Mouse (Mus musculus) monocyte, adult 5-6 weeks (primary cell): Measurements from ENCODE around the gene Slc6a2. TPM values are rescaled to one million over a fixed set of nuclear protein-coding genes. Genes with fewer than 3 reads are reported as not detected.

Experiments used
- ATAC-seq: fragments of 153-309, 156-312 bp; replicated peaks from 2 replicates; pipeline ENCODE4 v1.8.0; 2017; ENCODE audit warnings: mild to moderate bottlenecking; ENCODE audit not compliant: low TSS enrichment, insufficient number of reproducible peaks, severe bottlenecking, poor library complexity, low FRiP score
- total RNA-seq: library from RNA; stranded (forward); fragments of 200-1000, 200-491, 200-594 nt; gene quantifications from 3 replicates; pipeline ENCODE4 v1.2.3, GENCODE M21; 2017

Slc6a2 gene
- total RNA-seq, 1 experiment from 2014 or later, result 0.19 TPM

GRCm38 (mm10) chr8:93012226-93012625 is 52.3 kb downstream of the Slc6a2 start:
- no peak for ATAC-seq

- no peak for ATAC-seq
Observed at GRCm38 (mm10) chr8:93014300-93014699, 54.4 kb downstream of the Slc6a2 start.

- no peak for ATAC-seq
Observed at GRCm38 (mm10) chr8:93021738-93022137, 61.9 kb downstream of the Slc6a2 start.

GRCm38 (mm10) chr8:93030664-93031063 is 70.8 kb downstream of the Slc6a2 start:
- no peak for ATAC-seq

- ATAC-seq, result no peak
Observed at GRCm38 (mm10) chr8:93038831-93039230, 79.0 kb downstream of the Slc6a2 start.

GRCm38 (mm10) chr8:93040256-93040655 is 80.4 kb downstream of the Slc6a2 start:
- no peak for ATAC-seq

- no peak for ATAC-seq
Observed at GRCm38 (mm10) chr8:93040776-93041567, 81.1 kb downstream of the Slc6a2 start.

GRCm38 (mm10) chr8:93043083-93043482 is 83.2 kb downstream of the Slc6a2 start:
- no peak for ATAC-seq

GRCm38 (mm10) chr8:93048092-93048491 is 88.2 kb downstream of the Slc6a2 start, which contains the start of gene Ces1a:
Gene Ces1a, minus strand, starts transcription at chr8:93048192.
- ATAC-seq, result no peak

GRCm38 (mm10) chr8:93048510-93049416 is 88.9 kb downstream of the Slc6a2 start:
- ATAC-seq, result no peak

Other genes starting within 250 kb of the Slc6a2 start
- gene Mmp2, start 132.8 kb upstream of the Slc6a2 start, total RNA-seq, result 0.32 TPM in 1 of 3 replicates, not detected in the others
- 58.6 to 98.4 TPM (median 96.3 TPM) in 3 replicates for gene Lpcat2, start 104.7 kb upstream of the Slc6a2 start, total RNA-seq
- gene Capns2, start 58.7 kb upstream of the Slc6a2 start, total RNA-seq, result 0.75 to 4.6 TPM (median 2.7 TPM) in 3 replicates
- 0.29 TPM in 1 of 3 replicates, not detected in the others for gene Ces1a, start 88.1 kb downstream of the Slc6a2 start, total RNA-seq
- not detected in 3 replicates for gene Ces1b, start 119.9 kb downstream of the Slc6a2 start, total RNA-seq
- 0.29 TPM in 1 of 3 replicates, not detected in the others for gene Ces1c, start 171.2 kb downstream of the Slc6a2 start, total RNA-seq
- gene Ces1d, start 237.8 kb downstream of the Slc6a2 start, total RNA-seq, result not detected in 3 replicates